Mouse (Mus musculus) hindbrain, embryonic 11.5 days (tissue): ENCODE data around the gene Samd13. TPM values are rescaled to one million over a fixed set of nuclear protein-coding genes. Genes with fewer than 3 reads are reported as not detected.
A peak's percentile ranks its signal among the peaks of the same experiment; 100 is the strongest.

Experiments used
- ATAC-seq: fragments of 200-750 bp; cut with Nextera tagmentation; 2 replicates; pipeline ENCODE4 v1.8.0; 2017; ENCODE audit warnings: mild to moderate bottlenecking, moderate TSS enrichment, moderate library complexity; ENCODE audit not compliant: low FRiP score
- DNase-seq: peaks from one replicate; pipeline ENCODE4 v3.0.0-alpha.2; 2015; ENCODE audit warnings: low spot score
- H3K27ac ChIP-seq: fragments of 300-500 bp; sonication (generic); 2 replicates; pipeline ENCODE4 v1.5.1; 2014; ENCODE audit warnings: mild to moderate bottlenecking, low read depth, low read length
- H3K27me3 ChIP-seq: fragments of 300-500 bp; sonication (generic); 2 replicates; pipeline ENCODE4 v1.6.1; 2014; ENCODE audit warnings: mild to moderate bottlenecking, low read length, moderate library complexity, mixed read lengths; ENCODE audit not compliant: control insufficient read depth, insufficient read depth
- H3K36me3 ChIP-seq: fragments of 300-500 bp; sonication (generic); 2 replicates; pipeline ENCODE4 v1.6.1; 2014; ENCODE audit warnings: mild to moderate bottlenecking, low read length, moderate library complexity, mixed read lengths; ENCODE audit not compliant: control insufficient read depth, insufficient read depth
- H3K4me1 ChIP-seq: fragments of 300-500 bp; sonication (generic); replicated peaks from 2 replicates; pipeline ENCODE4 v1.6.1; 2014; ENCODE audit warnings: low read length, mixed read lengths; ENCODE audit not compliant: control insufficient read depth, insufficient read depth
- H3K4me2 ChIP-seq: fragments of 300-500 bp; sonication (generic); replicated peaks from 2 replicates; pipeline ENCODE4 v1.6.1; 2014; ENCODE audit warnings: mild to moderate bottlenecking, low read depth, low read length
- H3K4me3 ChIP-seq: fragments of 300-500 bp; sonication (generic); 2 replicates; pipeline ENCODE4 v1.5.1; 2014; ENCODE audit warnings: low read depth, low read length
- H3K9ac ChIP-seq: fragments of 300-500 bp; sonication (generic); 2 replicates; pipeline ENCODE4 v1.6.1; 2014; ENCODE audit warnings: low read depth, low read length
- H3K9me3 ChIP-seq: fragments of 300-500 bp; sonication (generic); 2 replicates; pipeline ENCODE4 v1.6.1; 2016; ENCODE audit warnings: low read length; ENCODE audit not compliant: control insufficient read depth
- WGBS: fragments of 180-500 bp; shearing (Covaris S2); extraction: QIAGEN DNeasy Blood & Tissue Kit; methylation state at CpG from one replicate; pipeline ENCODE4 v1.1.7; 2014; 5-methylcytosine and 5-hydroxymethylcytosine counted together
- polyA plus RNA-seq: library from polyadenylated mRNA; unstranded; fragments of >200 nt; fragmentation: Nextera tagmentation; extraction: Ambion mirVana; gene quantifications from 2 replicates; pipeline ENCODE4 v1.2.1, GENCODE M21; 2014

The Samd13 gene
- polyA plus RNA-seq, 1 experiment from 2014 or later = 0.56 TPM

DNA sequence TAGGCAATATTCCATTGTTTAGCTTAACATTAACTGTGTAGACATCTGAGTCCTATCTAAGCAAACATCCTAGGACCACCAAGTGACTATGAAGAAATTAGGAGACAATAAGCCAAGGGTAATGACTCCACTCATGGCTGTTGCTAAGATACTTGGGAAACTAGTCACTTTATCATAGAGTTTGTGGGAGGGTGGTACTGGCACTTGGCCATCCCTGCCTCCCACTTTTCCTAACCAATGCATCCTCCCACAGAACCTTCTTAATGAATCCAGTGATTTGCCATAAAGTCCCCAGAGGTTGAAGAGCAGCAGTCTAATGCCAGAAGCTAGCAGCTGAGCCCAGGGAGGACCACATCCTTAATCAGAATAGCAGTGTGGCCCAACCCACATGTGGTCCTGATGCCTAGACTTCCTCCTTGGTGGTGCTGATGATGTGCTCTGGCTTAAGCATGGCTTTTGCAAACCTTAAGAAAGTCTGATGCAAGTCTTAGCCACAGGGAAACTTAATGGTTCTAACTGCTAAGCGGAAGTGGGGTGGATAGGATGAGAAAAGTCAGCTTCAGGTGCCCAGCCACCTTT is 27.2 kb downstream of the Samd13 start:
- DNase-seq = no peak

DNA sequence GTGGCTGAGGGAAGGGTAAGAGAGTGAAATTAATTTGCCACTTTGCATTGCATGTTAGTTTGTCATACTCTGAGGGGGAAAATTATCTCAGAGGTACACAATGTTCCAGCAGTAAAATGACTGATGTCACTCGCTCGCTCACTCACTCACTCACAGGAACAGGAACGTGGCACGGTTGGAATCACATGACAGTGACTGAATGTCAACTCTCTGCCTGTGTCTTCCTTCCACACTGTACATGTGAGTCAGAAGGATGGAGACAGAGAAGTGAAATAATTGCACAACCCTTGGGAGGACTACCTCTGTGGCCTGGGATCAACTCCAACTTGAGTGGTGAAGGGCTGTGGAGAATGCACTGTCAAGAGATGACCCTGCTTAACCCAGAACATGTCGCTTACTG is 28.0 kb downstream of the Samd13 start:
- no peak overlapping the region for H3K4me3 ChIP-seq
- H3K4me2 ChIP-seq = no peak overlapping the region
- H3K36me3 ChIP-seq = no peaks in the 10 kb centered on the region
- H3K27me3 ChIP-seq = no peaks in the 10 kb centered on the region
- ATAC-seq (no peak), DNase-seq (no peak)
- H3K27ac ChIP-seq = no peak overlapping the region
- no peaks in the 10 kb centered on the region for H3K9me3 ChIP-seq
- no peaks in the 10 kb centered on the region for H3K4me1 ChIP-seq
- no peak overlapping the region for H3K9ac ChIP-seq
- 89% methylated on average over 5 of the region's 5 CpGs for WGBS

More for the DNA sequence above, 27.2 kb downstream of the Samd13 start:
- ATAC-seq = no peak
- H3K4me2 ChIP-seq = no peak overlapping the region
- 95% methylated on average over 1 of the region's 1 CpGs for WGBS
- H3K4me3 ChIP-seq = no peak overlapping the region
- H3K27ac ChIP-seq = no peak overlapping the region
- H3K4me1 ChIP-seq = no peaks in the 10 kb centered on the region
- H3K27me3 ChIP-seq = no peaks in the 10 kb centered on the region
- H3K9me3 ChIP-seq = no peaks in the 10 kb centered on the region
- no peaks in the 10 kb centered on the region for H3K36me3 ChIP-seq
- no peak overlapping the region for H3K9ac ChIP-seq

DNA sequence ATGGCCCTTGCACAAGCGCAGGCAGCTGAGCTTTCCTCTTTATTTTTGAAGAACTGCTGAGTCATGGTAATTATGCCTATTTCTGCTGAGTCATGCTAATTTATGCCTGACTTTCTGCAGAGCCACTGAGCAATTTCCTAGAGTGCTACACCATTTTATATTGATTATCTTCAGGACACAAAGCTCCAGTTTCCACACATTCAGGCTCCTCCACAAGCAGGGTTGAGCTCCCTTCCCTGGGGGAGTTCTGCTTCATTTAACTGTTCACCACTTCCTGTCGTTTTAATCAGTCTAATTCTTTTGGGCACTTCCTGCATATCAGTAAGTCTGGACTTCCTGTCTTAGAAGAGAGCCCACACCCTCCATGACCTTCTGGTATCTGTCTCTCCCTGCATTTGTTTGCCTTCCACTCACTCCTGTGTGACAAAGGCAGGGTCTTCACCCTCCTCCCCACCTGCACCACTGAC is 30.2 kb downstream of the Samd13 start:
- no peaks in the 10 kb centered on the region for H3K36me3 ChIP-seq
- no peak overlapping the region for H3K27ac ChIP-seq
- WGBS = 74% methylated on average over 2 of the region's 2 CpGs
- ATAC-seq (no peak), DNase-seq (peak; percentile 9)
- H3K27me3 ChIP-seq = no peaks in the 10 kb centered on the region
- no peak overlapping the region for H3K9ac ChIP-seq
- no peaks in the 10 kb centered on the region for H3K9me3 ChIP-seq
- H3K4me1 ChIP-seq = no peaks in the 10 kb centered on the region
- no peak overlapping the region for H3K4me2 ChIP-seq
- H3K4me3 ChIP-seq = no peak overlapping the region

DNA sequence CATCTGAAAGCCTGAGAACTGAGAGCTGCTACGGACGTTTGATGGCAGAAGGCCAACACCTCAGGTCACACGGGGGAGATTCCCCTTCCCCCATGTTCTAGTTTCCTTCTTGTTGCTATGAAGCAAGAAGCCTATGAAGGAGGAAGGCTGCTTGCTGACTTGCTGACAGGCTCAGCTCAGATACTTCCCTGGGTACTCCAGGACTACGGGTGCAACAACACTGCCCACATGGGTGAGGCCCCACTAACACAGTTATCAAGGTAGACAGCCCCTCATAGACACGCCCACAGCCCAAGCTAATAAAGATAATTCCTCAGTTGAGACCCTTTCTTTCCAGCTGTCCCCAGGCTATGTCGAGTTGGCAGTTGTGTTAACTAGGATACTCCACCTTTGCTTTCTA is 31.7 kb downstream of the Samd13 start:
- no peak overlapping the region for H3K9ac ChIP-seq
- no peak overlapping the region for H3K4me3 ChIP-seq
- H3K27ac ChIP-seq = no peak overlapping the region
- WGBS = 82% methylated on average over 6 of the region's 6 CpGs
- H3K4me2 ChIP-seq = no peak overlapping the region
- no peaks in the 10 kb centered on the region for H3K4me1 ChIP-seq
- H3K27me3 ChIP-seq = no peaks in the 10 kb centered on the region
- no peaks in the 10 kb centered on the region for H3K9me3 ChIP-seq
- ATAC-seq (no peak), DNase-seq (no peak)
- H3K36me3 ChIP-seq = no peaks in the 10 kb centered on the region

DNA sequence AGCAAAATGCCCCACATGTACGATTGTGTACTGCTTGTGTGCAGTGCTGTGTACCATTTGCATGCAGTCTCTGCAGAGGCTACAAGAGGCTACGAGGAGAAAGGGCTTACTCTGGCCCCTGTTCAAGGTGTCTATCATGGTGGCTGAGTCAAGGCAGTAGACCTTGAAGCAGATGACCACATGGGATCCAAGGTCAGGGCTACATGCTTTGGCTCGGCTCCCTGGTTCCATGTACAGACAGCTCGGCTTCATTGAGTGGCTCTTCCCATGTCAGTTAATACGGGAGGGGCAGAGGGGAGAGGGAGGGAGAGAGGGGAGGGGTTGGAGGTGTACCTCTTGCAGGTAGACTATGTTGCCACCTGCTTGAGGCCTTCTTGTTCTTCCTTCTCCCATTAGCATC is 33.0 kb downstream of the Samd13 start:
- Histone ChIP-seq H3K4me3 (no peak overlapping the region), H3K36me3 (no peaks in the 10 kb centered on the region), H3K9me3 (no peaks in the 10 kb centered on the region), H3K4me1 (no peaks in the 10 kb centered on the region), H3K9ac (no peak overlapping the region), H3K4me2 (no peak overlapping the region), H3K27ac (no peak overlapping the region), H3K27me3 (no peaks in the 10 kb centered on the region)
- no peak for DNase-seq
- 93% methylated on average over 5 of the region's 5 CpGs for WGBS
- no peak for ATAC-seq

DNA sequence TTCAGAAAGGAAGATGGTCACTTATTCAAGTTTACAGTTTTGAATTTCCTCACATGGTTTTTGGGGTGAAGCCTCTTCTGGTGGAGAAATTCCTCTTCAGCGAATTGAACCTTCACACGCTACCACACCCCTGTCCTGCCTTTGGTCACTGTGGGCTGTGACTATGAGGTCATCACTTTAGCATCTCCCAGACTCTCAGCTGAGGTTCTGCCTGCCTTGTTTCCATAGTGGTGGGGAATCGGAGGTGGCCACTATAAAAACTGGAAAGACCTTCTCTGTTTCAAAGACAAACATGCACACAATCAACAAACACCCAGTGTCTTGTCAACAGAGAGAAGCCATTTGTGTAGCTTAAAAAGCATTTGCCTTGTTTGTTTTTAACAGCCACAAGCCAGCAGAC is 34.2 kb downstream of the Samd13 start, which contains the start of gene 4930503B20Rik:
TSS of gene 4930503B20Rik (minus strand) at position 101 of the 400 bp plus-strand sequence.
- WGBS = 81% methylated on average over 3 of the region's 3 CpGs
- no peaks in the 10 kb centered on the region for H3K27me3 ChIP-seq
- H3K9ac ChIP-seq = no peak within 1 kb of the TSS
- no peaks in the 10 kb centered on the region for H3K9me3 ChIP-seq
- no peaks in the 10 kb centered on the region for H3K4me1 ChIP-seq
- H3K36me3 ChIP-seq = no peaks in the 10 kb centered on the region
- no peak within 1 kb of the TSS for H3K27ac ChIP-seq
- no peak within 1 kb of the TSS for H3K4me3 ChIP-seq
- H3K4me2 ChIP-seq = no peak within 1 kb of the TSS
- DNase-seq (no peak), ATAC-seq (no peak)

DNA sequence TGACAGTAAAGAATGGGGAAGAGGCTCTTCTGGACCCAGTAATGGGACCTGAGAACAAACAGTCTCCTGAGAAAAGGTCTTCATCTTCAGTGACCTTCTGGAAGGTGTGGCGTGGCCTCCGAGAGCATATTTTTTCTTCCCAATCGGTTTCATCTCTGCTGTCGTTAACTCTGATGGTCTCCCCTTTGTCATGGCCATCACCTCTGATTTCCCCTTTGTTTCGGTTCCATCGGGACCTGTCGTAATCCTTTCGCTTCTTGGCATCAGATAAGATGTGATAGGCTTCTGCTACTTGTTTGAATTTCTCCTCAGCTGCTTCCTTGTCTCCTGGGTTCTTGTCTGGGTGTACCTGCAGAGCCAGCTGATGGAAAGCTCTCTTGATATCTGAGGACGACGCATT is 34.7 kb downstream of the Samd13 start:
- ATAC-seq (no peak), DNase-seq (no peak)
- 91% methylated on average over 10 of the region's 10 CpGs for WGBS

DNA sequence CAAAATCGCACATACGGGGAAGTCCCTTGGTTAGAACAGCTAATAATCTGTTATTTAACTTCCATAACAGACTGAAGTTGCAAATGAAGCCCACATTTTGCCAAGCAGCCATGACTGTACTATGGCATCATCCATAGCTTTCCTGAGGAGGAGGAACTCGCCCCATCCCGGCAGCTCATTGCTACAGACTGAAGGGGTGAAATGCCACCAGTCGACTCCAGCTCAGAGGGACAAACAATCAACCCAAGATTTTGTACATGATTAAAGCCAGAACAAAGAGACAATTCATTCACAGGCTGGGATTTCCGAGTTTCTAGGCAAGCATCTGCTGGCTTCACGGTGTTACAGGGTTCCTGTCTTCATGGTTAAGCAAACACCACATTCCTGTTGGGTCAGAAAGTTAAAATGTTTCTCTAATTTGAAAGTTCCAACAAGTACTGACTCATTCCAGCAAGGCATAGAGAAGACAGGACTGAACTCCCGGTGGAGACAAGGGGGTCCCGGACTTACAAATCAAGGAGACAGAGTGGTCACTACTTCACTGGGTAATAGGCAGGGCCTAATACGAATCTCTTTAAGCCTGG is 36.0 kb downstream of the Samd13 start:
- H3K36me3 ChIP-seq = no peaks in the 10 kb centered on the region

More for the DNA sequence above, 34.7 kb downstream of the Samd13 start:
- Histone ChIP-seq H3K27me3 (no peaks in the 10 kb centered on the region), H3K9ac (no peak overlapping the region), H3K9me3 (no peaks in the 10 kb centered on the region), H3K36me3 (no peaks in the 10 kb centered on the region), H3K27ac (no peak overlapping the region), H3K4me3 (no peak overlapping the region), H3K4me1 (no peaks in the 10 kb centered on the region), H3K4me2 (no peak overlapping the region)

DNA sequence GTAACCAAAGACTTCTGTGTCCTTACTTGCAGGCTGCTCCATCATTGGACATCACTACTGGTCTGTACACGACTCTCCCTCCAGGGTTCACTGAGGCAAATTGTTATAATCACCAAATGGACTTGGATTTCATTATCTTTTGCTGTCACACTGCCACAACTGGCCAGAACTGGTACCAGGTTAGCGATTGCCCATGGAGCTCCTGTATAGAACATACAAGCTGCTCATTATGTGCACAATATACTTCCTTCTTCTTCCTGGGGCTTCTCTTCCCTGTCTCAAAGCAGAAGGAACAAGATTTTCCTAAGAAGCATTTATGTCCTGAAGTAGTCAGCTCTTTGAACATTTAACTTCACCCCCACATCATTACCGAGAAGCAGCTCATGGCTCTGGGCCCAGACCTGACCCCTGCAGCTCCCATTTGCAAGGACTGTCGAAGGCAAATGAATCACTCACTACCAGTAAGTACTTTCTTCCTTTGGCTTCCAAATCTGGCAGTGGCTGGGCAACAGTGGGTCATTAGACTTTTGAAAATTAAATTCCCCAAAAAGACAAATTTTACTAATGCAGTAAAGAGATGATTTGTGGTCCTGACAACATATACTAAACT is 43.5 kb downstream of the Samd13 start:
- no peaks in the 10 kb centered on the region for H3K9me3 ChIP-seq
- no peaks in the 10 kb centered on the region for H3K27me3 ChIP-seq
- H3K4me2 ChIP-seq = no peak overlapping the region
- no peak overlapping the region for H3K9ac ChIP-seq
- H3K36me3 ChIP-seq = no peaks in the 10 kb centered on the region
- no peaks in the 10 kb centered on the region for H3K4me1 ChIP-seq
- H3K27ac ChIP-seq = no peak overlapping the region
- DNase-seq (no peak), ATAC-seq (no peak)
- WGBS = 57% methylated on average over 4 of the region's 4 CpGs
- H3K4me3 ChIP-seq = no peak overlapping the region

More for the DNA sequence above, 36.0 kb downstream of the Samd13 start:
- WGBS = 76% methylated on average over 10 of the region's 10 CpGs
- H3K4me2 ChIP-seq = no peak overlapping the region
- no peak overlapping the region for H3K27ac ChIP-seq
- H3K9me3 ChIP-seq = no peaks in the 10 kb centered on the region
- no peaks in the 10 kb centered on the region for H3K27me3 ChIP-seq
- no peak overlapping the region for H3K4me3 ChIP-seq
- no peak overlapping the region for H3K9ac ChIP-seq
- ATAC-seq (no peak), DNase-seq (no peak)
- H3K4me1 ChIP-seq = no peaks in the 10 kb centered on the region
